Mouse (Mus musculus) thymus, adult 2 months (tissue): ENCODE results near the gene Hoxd10. TPM values are rescaled to one million over a fixed set of nuclear protein-coding genes. Genes with fewer than 3 reads are reported as not detected.
A peak's percentile ranks its signal among the peaks of the same experiment; 100 is the strongest.

Source experiments
- DNase-seq: peaks from one replicate; pipeline ENCODE4 v3.0.0; 2021
- H3K27ac ChIP-seq: fragments of 200-500 bp; 2 replicates; pipeline ENCODE4 v1.5.1; 2012; ENCODE audit warnings: low read length, control low read depth; ENCODE audit not compliant: control insufficient read depth, insufficient read depth
- H3K27me3 ChIP-seq: fragments of 200-500 bp; 2 replicates; pipeline ENCODE4 v1.6.1; 2012; ENCODE audit warnings: mild to moderate bottlenecking, low read length, moderate library complexity, mixed read lengths; ENCODE audit not compliant: control insufficient read depth, insufficient read depth
- H3K36me3 ChIP-seq: fragments of 200-500 bp; 2 replicates; pipeline ENCODE4 v1.6.1; 2012; ENCODE audit warnings: mild to moderate bottlenecking, low read length, moderate library complexity; ENCODE audit not compliant: control insufficient read depth, insufficient read depth
- H3K4me1 ChIP-seq: fragments of 200-500 bp; replicated peaks from 2 replicates; pipeline ENCODE4 v1.6.1; 2012; ENCODE audit warnings: low read length; ENCODE audit not compliant: control insufficient read depth, insufficient read depth
- H3K4me3 ChIP-seq: fragments of 200-500 bp; 2 replicates; pipeline ENCODE4 v1.5.1; 2012; ENCODE audit warnings: mild to moderate bottlenecking, low read length, control low read depth, moderate library complexity; ENCODE audit not compliant: control insufficient read depth, insufficient read depth
- CTCF ChIP-seq: fragments of 200-500 bp; IDR thresholded peaks from 2 replicates; pipeline ENCODE4 v1.5.1; 2012; ENCODE audit warnings: mild to moderate bottlenecking, control low read depth, low read length, moderate library complexity, borderline replicate concordance; ENCODE audit not compliant: control insufficient read depth, poor library complexity, insufficient read depth; ENCODE audit errors: extremely low read depth
- POLR2A ChIP-seq: fragments of 200-500 bp; IDR thresholded peaks from 2 replicates; pipeline ENCODE4 v1.6.1; 2012; ENCODE audit warnings: mild to moderate bottlenecking, low read length, control low read depth, moderate library complexity; ENCODE audit not compliant: control insufficient read depth, poor library complexity, insufficient read depth; ENCODE audit errors: extremely low read depth
- WGBS: fragments of 180-500 bp; shearing (Covaris S2); methylation state at CpG from one replicate; pipeline ENCODE4 v1.1.7; 2018; 5-methylcytosine and 5-hydroxymethylcytosine counted together
- polyA plus RNA-seq: library from polyadenylated mRNA; depleted of rRNA; stranded (reverse); fragments of >200 nt; gene quantifications from 2 replicates; pipeline ENCODE4 v1.2.3, GENCODE M21; 2012

Gene Hoxd10
- polyA plus RNA-seq, 1 experiment, result not detected

DNA sequence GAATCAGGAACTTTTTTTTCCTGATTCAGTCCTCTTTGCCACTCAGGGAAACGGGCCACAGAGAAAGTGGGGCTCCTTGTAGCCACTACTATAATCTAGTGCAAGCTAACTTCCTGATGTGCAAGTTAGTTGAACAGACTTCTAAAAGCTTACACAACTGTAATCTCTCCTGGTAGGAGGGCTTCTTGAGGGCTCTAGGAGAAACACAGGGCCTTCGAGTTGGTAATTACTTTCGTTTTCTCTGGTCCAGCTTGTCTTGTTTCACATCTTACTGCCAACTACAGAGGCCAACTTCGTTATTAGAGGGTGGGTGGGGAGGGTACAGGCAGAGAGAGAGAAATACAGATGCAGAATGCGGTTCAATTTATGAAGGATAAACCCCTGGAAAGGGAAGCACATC is 19.9 kb upstream of the Hoxd10 start:
- Histone ChIP-seq H3K27me3 (peaks cover 43% of the 10 kb centered on the region), H3K4me3 (no peak overlapping the region)

DNA sequence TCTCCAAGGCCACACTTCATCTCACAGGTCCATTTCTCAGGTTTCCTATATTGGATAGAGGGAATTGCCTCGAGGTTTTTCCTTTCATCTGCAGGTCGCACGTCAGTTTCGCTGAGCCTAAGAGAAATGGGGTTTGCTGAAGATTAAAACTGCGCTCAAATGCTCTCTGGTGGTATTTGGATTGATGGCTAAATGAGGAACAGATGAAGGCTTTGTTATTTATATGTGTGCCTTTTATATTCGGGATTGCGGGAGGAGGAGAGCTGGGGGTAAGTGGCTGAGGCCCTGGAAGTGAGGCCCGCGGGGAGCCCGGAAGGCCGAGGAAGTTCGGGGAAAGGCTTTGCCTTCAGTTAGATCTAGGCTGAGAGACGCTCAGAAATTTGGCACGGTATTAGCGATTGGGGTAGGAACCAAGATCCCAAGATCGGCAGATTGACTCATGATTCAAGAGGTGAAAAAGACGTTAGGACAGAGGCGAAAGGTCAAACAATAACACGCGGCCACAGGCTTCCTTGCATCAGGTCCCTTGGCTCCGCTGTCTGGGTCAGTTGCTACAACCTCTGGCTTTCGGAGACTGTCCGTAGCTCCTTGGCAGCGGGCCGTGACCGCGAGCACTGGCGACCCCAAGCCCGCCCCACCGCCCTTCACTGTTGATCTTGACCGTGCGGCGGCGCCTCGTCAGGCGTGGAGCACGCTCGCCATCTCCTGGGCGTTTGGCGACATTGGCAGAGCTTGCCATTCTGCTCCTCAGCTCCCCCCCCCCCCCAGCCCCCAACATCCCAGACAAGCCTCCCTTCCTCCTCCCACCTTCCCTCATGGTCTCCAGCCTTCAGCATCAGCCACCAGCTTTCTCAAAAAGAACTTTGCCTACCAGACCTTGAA is 19.0 kb upstream of the Hoxd10 start:
- H3K4me3 ChIP-seq, result no peak overlapping the region
- peaks cover 40% of the 10 kb centered on the region for H3K27me3 ChIP-seq
- TF ChIP-seq POLR2A, result no peak
- peak; percentile 62; the same call in 1 of the 2 replicates for TF ChIP-seq CTCF
- WGBS, result 6% methylated on average over 40 of the region's 40 CpGs
- H3K4me1 ChIP-seq, result no peaks in the 10 kb centered on the region
- peak; percentile 30 for DNase-seq
- H3K27ac ChIP-seq, result no peak overlapping the region
- H3K36me3 ChIP-seq, result no peaks in the 10 kb centered on the region

More for the DNA sequence above, 19.9 kb upstream of the Hoxd10 start:
- no peak for DNase-seq
- no peak overlapping the region for H3K27ac ChIP-seq
- TF ChIP-seq POLR2A (no peak), CTCF (no peak)
- H3K36me3 ChIP-seq, result no peaks in the 10 kb centered on the region
- 31% methylated on average over 5 of the region's 5 CpGs for WGBS
- no peaks in the 10 kb centered on the region for H3K4me1 ChIP-seq

DNA sequence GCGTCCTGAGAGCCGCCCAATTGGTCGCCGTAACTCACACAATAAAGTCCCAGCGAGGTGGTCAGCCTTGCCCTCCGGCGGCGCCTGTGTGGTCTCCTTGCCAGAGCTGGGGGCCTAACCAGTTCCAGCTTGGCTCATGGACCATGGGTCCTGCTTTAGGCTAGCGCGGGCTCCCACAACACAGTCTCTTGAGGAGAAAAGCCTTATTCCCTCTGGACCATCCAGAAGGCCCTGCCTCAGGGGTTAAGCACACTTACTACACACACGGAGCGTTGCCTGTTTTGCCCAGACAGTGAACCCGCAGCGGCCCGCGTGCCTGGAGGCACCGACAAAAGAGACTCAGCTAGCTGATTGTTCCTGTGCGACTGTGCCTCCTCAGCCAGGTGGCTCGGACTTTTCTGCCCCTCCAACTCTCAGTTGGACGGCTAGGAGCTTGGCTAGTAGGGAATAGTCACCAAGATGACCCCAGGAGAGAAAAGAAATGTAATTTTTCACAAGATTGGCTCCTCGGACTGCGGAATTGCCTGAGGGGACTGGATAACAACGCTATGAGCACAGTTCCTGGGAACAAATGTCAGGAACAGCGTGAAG is 17.8 kb upstream of the Hoxd10 start:
- DNase-seq, result no peak
- H3K27ac ChIP-seq, result no peak overlapping the region
- WGBS, result 10% methylated on average over 24 of the region's 24 CpGs
- peaks cover 37% of the 10 kb centered on the region for H3K27me3 ChIP-seq
- H3K36me3 ChIP-seq, result no peaks in the 10 kb centered on the region
- TF ChIP-seq CTCF (no peak), POLR2A (no peak)
- no peak overlapping the region for H3K4me3 ChIP-seq
- H3K4me1 ChIP-seq, result no peaks in the 10 kb centered on the region

DNA sequence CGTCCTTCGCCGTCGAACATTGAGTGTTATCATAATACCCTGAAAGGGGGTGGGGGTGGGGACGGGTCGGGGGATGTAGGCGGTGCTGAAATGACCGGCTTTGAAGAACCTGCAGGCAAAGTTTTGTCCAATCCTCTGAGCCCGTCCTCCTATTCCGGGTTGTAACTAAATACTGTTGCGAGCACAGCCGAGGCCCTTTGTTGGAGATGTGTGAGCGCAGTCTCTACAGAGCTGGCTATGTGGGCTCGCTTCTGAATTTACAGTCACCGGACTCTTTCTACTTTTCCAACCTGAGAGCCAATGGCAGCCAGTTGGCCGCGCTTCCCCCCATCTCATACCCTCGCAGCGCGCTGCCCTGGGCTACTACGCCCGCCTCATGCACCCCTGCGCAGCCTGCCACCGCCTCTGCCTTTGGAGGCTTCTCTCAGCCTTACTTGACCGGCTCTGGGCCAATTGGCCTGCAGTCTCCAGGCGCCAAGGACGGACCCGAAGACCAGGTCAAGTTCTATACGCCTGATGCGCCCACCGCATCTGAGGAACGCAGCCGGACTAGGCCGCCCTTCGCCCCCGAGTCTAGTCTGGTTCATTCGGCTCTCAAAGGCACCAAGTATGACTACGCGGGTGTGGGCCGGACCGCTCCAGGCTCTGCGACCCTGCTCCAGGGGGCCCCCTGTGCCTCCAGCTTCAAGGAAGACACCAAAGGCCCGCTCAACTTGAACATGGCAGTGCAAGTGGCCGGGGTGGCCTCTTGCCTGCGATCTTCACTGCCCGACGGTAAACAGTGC is 16.7 kb upstream of the Hoxd10 start, which contains the start of gene Hoxd12:
Gene Hoxd12 (plus strand): TSS at position 133 of the 785 bp plus-strand sequence.
- Histone ChIP-seq H3K4me3 (no peak within 1 kb of the TSS), H3K27ac (no peak within 1 kb of the TSS), H3K36me3 (no peaks in the 10 kb centered on the region), H3K27me3 (peaks cover 40% of the 10 kb centered on the region), H3K4me1 (no peaks in the 10 kb centered on the region)
- no peak for DNase-seq
- 15% methylated on average over 47 of the region's 47 CpGs for WGBS
- TF ChIP-seq POLR2A, result no peak
- no peak for TF ChIP-seq CTCF

DNA sequence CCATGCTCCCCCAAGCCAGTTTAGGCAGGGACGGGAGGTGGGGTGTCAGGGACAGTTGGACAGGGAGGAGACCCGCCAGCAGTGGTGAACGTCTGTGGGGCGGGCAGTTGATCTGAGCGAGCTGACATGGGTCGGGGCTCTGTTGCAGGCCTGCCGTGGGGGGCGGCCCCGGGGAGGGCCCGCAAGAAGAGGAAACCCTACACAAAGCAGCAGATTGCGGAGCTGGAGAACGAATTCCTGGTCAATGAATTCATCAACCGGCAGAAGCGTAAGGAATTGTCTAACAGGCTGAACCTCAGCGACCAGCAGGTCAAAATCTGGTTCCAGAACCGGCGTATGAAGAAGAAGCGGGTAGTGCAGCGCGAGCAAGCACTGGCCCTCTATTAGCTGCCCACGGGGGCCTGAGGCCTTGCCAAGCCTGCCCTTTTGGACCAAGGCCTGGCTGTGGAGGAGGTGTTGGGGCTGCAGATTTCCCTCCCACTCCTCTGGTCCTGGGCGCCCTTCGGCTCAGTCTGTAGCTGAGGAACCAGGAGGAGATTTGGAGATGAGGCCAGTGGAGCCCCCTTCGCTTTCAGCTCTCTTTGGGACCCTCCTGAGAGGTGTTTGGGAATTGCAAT is 15.9 kb upstream of the Hoxd10 start:
- peaks cover 40% of the 10 kb centered on the region for H3K27me3 ChIP-seq
- H3K36me3 ChIP-seq, result no peaks in the 10 kb centered on the region
- no peaks in the 10 kb centered on the region for H3K4me1 ChIP-seq
- 19% methylated on average over 24 of the region's 24 CpGs for WGBS
- TF ChIP-seq POLR2A (no peak), CTCF (no peak)
- no peak overlapping the region for H3K27ac ChIP-seq
- H3K4me3 ChIP-seq, result no peak overlapping the region
- no peak for DNase-seq

DNA sequence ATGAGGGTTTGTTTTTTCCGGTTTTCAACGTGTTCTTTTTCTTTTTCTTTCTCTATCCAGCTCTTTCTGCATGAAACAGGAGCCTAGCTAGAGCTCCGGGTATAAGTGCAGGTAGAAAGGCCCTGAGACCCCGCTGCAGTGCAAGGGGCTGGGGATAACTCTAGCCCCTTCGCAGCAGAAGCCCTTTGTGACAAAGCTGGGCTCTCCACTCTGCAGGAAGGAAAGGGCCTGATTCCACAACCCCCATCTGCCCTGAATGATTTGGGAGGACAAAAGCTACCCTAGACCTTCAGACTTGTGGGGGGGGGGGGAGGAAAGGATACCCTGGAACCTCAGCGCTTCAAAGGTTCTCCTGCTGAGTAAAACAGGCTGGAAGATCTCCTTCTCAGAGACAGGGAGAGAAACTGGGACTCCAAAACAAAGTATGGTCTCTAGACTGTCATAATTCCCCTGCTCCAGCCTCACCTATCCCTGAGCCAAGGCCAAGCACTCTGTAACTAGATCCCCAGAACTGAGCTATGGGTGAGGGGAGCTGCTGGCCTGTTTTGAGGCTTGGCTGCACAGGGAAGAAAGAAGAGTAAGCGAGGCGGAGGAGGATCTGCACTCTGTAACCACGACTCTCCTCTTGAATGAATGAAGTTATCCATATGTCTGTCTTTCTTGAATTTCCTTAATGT is 15.2 kb upstream of the Hoxd10 start:
- 13% methylated on average over 9 of the region's 9 CpGs for WGBS
- H3K4me3 ChIP-seq, result no peak overlapping the region
- H3K4me1 ChIP-seq, result no peaks in the 10 kb centered on the region
- H3K36me3 ChIP-seq, result no peaks in the 10 kb centered on the region
- TF ChIP-seq POLR2A, result no peak
- TF ChIP-seq CTCF, result no peak
- H3K27me3 ChIP-seq, result peaks cover 40% of the 10 kb centered on the region
- H3K27ac ChIP-seq, result no peak overlapping the region
- no peak for DNase-seq
